Mouse (Mus musculus) brain, embryonic 14.5 days (tissue): ENCODE measurements around the gene Tars2.

Source experiments
- CTCF ChIP-seq: fragments of 200-500 bp; IDR thresholded peaks from 2 replicates; pipeline ENCODE4 v1.5.1; 2012; ENCODE audit warnings: inconsistent platforms, mild to moderate bottlenecking, moderate library complexity, borderline replicate concordance; ENCODE audit not compliant: insufficient read depth, insufficient read length; ENCODE audit errors: extremely low read depth
- POLR2A ChIP-seq: fragments of 200-500 bp; IDR thresholded peaks from 2 replicates; pipeline ENCODE4 v1.6.1; 2012; ENCODE audit warnings: mild to moderate bottlenecking, inconsistent platforms, borderline replicate concordance; ENCODE audit not compliant: poor library complexity, insufficient read depth, insufficient read length, severe bottlenecking; ENCODE audit errors: extremely low read depth

DNA sequence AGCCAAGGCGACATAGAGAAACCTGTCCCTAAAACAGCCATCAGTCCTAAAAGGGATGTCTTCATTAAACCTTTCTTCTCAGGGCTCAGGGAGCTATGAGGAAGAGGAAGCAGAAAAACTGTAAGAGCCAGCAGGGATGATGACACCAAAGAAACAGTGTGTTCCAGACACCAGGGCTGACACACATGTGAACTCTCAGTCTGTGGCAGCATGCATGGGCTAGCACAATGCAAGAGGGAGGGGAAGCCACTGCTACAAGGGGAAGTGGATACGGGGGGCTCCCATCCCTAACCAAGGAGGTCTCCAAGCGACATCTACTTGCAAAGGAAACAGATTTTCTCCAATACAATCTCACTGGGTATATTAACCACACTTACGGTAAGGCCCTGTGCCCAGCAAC is 53.7 kb downstream of the Tars2 start:
- TF ChIP-seq POLR2A (no peak), CTCF (no peak)
